Mouse (Mus musculus): Measurements from ENCODE around the gene Corin.

Gene Corin

DNA sequence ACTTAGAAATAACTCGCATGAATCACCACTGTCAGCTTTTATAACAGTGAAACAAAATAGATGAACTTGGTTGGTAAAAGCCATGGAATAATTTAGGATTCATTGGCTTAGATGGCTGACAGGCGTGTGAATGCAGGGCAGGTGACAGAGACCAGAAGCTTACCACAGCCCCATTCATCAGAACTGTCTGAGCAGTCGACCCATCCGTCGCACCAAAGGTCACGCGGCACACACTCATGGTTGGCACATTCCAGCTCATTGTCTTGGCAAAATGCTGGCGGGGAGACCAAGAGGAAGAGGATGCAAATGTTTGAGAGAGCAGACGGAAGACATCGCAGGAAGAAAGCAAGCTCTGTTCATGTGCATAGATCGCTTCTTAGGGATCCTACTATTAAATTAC lies 173.6 kb downstream of the Corin start:
- DNase-seq (ENCODE audit: extremely low spot score), result no peak

DNA sequence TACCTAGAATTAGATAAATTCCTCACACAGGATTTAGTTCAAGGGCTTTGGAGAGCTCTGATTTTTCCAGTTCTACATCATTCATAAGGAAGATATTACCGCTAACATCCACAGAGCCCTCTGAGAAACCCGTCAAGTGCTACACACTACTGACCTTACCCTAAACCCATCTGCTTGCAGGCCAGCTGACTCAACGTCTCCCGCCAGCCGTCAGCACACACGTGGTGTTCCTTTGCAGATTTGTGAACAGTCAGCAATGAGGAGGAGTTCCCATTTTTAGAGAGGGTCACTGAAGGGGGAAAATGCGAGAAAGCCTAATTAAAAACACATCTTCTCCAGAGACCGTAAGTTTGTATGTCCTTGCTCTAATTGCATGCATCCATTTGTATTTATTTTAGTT lies 174.8 kb downstream of the Corin start:
- peak; percentile 5 for DNase-seq (ENCODE audit: extremely low spot score)

DNA sequence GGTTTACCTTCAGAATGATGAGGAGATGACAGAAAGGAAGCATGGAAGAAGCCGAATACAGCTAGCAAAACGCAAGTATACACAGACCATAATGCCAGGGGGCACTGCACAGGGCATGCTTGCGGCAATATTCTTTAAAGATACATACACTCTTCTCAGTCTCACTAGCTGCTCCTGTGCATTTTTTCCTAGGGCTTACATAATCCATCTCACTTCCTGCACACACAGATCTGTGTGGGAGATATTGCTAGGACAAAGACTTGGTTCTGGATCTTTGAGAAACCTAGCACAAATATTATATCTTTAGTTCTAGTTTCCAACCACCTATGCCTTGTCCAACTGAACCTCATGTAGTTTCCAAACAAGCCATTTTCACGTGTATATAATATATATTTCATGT lies 189.0 kb downstream of the Corin start:
- DNase-seq (ENCODE audit: extremely low spot score), result no peak

DNA sequence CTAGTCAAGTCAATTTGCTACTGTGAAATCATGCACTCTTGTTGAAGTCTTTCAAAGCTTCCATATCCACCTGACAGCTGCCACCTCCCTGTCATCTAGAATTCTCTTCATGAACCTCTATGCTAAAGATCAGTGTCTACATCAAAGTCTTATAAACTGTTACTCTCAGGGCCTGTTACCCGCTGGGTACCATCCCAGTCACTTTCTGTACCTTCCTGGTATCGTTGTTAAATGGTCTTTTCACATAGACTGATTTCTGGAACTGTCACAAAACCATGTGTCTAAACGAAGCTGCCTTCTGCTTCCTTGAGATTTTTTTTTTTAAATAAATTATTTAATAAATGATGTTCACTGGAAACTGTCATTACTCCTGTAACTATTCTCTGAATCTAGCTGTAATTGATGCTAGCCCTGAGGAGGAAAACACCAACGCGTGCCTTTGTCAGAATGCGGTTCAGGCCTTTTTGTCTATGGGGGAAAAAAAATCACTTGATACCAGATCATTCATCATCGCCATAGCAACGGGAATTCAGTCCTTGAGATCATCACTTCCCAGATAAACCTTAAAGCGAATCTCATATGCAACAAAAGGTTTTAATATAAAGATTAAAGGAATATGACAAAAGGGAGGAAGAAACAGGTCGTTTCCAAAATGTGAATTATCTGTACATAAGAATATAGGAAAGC lies 205.7 kb downstream of the Corin start:
- no peak for DNase-seq (ENCODE audit: extremely low spot score)

GRCm38 (mm10) chr5:72285077-72285476 lies 219.2 kb downstream of the Corin start:
- DNase-seq (ENCODE audit: extremely low spot score), result no peak

DNA sequence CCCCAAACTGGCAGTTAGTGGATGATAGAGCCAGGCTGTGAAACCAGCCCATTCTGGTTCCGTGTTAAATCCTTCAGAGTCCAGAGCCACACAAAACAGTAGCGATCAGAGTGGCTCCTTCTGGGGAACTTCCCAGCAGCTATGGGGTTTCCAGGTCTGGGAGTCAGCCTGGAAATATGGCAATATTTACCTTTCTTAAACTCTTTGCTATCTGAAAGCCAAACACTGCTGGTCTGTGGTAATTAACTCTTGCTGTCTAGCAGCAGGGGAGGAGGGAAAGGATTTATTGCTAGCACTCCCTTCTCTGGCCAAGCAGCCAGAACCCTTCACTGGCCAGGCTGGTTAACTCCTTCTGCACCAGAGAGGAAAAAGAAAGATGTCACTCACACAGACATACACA lies 221.4 kb downstream of the Corin start:
- DNase-seq (ENCODE audit: extremely low spot score), result peak; percentile 11

DNA sequence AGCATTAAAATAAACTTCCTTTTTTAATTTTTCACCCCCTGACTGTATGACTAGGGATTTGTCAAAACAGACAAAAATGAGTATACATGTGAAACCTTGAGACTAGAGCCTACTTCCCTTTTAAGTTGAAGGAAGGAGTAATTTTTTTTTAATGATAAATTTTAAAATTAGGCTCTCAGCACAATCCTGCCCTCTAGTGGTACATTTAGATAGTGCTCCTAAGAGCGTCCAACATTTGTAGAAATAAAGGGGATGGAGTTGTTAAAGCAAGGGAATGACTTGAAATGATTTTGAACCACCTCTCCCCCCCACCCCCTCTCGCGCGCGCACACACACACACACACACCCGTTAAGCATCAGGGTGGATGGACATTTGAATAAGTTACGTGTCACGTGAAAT lies 234.6 kb downstream of the Corin start:
- peak; percentile 23 for DNase-seq (ENCODE audit: extremely low spot score)

GRCm38 (mm10) chr5:72269204-72269603 lies 235.1 kb downstream of the Corin start:
- DNase-seq (ENCODE audit: extremely low spot score), result no peak

GRCm38 (mm10) chr5:72266955-72267535 lies 237.2 kb downstream of the Corin start:
- DNase-seq (ENCODE audit: extremely low spot score), result no peak

DNA sequence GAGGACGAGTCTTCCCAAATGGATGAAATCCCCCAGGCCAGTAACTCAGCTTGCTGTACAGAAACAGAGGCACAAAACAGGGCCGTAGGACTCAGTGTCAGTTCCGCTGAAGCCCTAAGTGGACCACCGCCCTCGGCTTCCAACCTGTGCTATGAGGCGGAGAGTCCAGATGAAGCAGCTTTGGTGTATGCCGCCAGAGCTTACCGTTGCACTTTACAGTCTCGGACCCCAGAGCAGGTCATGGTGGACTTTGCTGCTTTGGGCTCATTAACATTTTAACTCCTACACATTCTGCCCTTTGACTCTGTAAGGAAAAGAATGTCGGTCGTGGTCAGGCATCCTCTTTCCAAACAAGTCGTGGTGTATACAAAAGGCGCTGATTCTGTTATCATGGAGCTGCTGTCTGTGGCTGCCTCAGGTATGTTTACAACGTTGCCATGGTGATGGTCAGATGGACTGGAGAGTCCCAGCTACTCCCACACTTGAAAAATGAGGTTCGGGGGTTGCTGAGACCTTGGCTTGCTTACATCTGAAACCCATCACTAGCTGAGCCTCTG lies 240.0 kb downstream of the Corin start:
- DNase-seq (ENCODE audit: extremely low spot score), result no peak

DNA sequence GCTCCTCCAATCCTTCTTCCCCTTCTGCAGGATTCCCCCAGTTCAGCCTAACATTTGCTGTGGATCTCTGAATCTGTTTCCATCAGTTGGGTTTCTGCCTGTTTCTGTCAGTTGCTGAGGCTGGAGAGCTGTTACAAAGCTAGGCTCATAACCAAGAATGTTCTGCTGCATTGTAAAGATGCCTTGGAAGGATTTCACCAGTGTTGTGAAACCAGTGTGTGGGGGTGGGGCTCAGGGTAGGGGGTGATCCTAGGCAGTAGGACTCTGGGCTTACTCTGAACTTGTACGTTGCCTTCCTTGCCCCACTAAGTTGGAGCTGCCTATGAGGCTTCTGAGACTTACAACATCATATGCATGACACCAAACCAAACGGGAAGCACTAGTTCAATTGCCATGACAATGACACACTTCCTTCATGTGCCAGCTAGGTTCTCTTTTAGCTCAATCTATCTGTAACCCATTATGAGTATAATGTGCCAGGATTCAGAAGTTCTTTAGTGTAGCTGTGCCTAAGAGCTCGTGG lies 242.4 kb downstream of the Corin start:
- DNase-seq (ENCODE audit: extremely low spot score), result no peak

GRCm38 (mm10) chr5:72259298-72259621 lies 245.0 kb downstream of the Corin start:
- DNase-seq (ENCODE audit: extremely low spot score), result no peak

GRCm38 (mm10) chr5:72258409-72259297 lies 245.6 kb downstream of the Corin start:
- no peak for DNase-seq (ENCODE audit: extremely low spot score)

GRCm38 (mm10) chr5:72257084-72257483 lies 247.2 kb downstream of the Corin start:
- no peak for DNase-seq (ENCODE audit: extremely low spot score)

DNA sequence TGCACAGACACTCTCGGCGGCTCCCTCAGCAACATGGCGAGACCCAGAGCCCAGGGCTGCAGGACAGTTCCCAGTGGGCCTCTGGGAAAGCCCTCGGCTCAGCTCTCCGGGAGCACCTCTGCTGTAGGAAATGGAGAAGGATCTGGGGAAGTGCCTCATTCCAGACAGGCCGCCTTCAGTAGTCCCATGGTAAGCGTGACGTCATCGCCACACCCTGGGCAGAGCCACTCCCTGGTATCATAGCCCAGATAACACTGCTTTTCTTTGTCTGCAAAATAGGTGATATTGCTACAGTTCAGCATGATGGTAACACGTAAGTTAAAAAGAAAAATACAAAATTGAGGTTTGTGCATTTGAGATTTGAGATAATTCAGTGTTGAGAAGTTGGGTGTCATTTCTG lies 249.3 kb downstream of the Corin start:
- no peak for DNase-seq (ENCODE audit: extremely low spot score)

DNA sequence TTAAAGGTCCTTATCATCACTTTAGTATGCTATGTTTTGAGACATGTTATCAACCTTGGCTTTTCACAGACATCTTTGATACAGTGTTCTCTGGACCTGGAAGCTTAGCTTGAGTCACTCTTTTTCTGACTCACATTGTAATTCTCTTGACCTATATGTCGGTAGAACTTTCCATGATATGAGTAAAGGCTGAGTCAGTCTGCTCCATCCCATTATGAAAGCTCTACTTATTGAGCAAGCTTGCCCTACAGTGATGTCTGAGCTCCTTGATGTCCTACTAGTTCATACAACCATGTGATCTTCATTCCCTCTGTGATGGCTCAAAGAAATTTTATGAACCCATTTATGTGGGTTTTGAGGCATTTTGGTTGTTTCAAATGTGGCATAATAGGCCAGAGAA lies 254.1 kb downstream of the Corin start:
- no peak for DNase-seq (ENCODE audit: extremely low spot score)

Measured in embryo, embryonic 9.5 days (tissue).